ENCODE assay signal across 22 mouse cellular contexts in genomic region chr2:73304506-73304905, GRCm38 (mm10). TPM values are rescaled to one million over a fixed set of nuclear protein-coding genes. Genes with fewer than 3 reads are reported as not detected.
DNase-seq lines count a peak whose midpoint lies in the region; ATAC-seq and TF ChIP-seq lines count a peak whose summit lies in the region.
"Had no signal": no experiment of that assay in that cellular context is flagged by ENCODE, and none has a peak within 500 bp of the region (broad histone marks: within the 10 kb centered on the region; RNA-seq: fewer than 3 reads in every experiment).

No protein-coding gene starts in this region.

- no peak overlapping the region for H3K4me3 ChIP-seq in kidney, adult 2 months (ENCODE audit: insufficient read depth, low read depth, low read length)
- no peak overlapping the region for H3K4me3 ChIP-seq in kidney, embryonic 15.5 days (replicated peaks)
- no peak overlapping the region for H3K4me3 ChIP-seq in liver, embryonic 13.5 days (replicated peaks)
- H3K4me3 ChIP-seq in liver, embryonic 11.5 days (ENCODE audit: low read depth, low read length): no peak overlapping the region

- no peaks in the 10 kb centered on the region for H3K9me3 ChIP-seq in kidney, embryonic 15.5 days (replicated peaks)
- H3K9me3 ChIP-seq in liver, embryonic 13.5 days (replicated peaks): no peaks in the 10 kb centered on the region
- no peaks in the 10 kb centered on the region for H3K9me3 ChIP-seq in liver, embryonic 11.5 days (ENCODE audit: control insufficient read depth, low read length)
- H3K9me3 ChIP-seq: G1E had no signal

- no peak for TF ChIP-seq CTCF in kidney, adult 2 months (conservative IDR thresholded peaks at IDR 0.05; ENCODE audit: insufficient read depth, insufficient read length, low read depth, low read length)

- peak; percentile 48 for DNase-seq in kidney, adult 2 months
- no peak for DNase-seq in kidney, postnatal 4 days
- DNase-seq in kidney, adult 9 months: peak; percentile 57
- no peak for DNase-seq in kidney, postnatal 10 days
- DNase-seq in kidney, postnatal 36 days: peak; percentile 34 to 57
- DNase-seq in liver, embryonic 13.5 days: no peak
- no peak for DNase-seq in liver, embryonic 11.5 days (ENCODE audit: low spot score)
- DNase-seq: adrenal gland, adult 2 months; adrenal gland, adult 8-10 months; adrenal gland, postnatal 10 days; adrenal gland, postnatal 14 days; adrenal gland, postnatal 25 days; adrenal gland, postnatal 36 days; B cell, adult 2 months; cerebellum, adult 11 months; cerebellum, adult 11-12 months had no signal

- no peak overlapping the region for H3K4me2 ChIP-seq in kidney, embryonic 15.5 days
- H3K4me2 ChIP-seq in liver, embryonic 13.5 days: no peak overlapping the region
- H3K4me2 ChIP-seq in liver, embryonic 11.5 days: no peak overlapping the region

- no peak for TF ChIP-seq POLR2A in kidney, adult 2 months (IDR thresholded peaks at IDR 0.05; ENCODE audit: low read depth, low read length)

- H3K4me1 ChIP-seq in kidney, adult 2 months (ENCODE audit: control insufficient read depth, insufficient read depth, low read length): no peaks in the 10 kb centered on the region
- H3K4me1 ChIP-seq in kidney, embryonic 15.5 days: no peaks in the 10 kb centered on the region
- H3K4me1 ChIP-seq in liver, embryonic 13.5 days (replicated peaks): peaks cover 32% of the 10 kb centered on the region
- H3K4me1 ChIP-seq in liver, embryonic 11.5 days (replicated peaks; ENCODE audit: control insufficient read depth, insufficient read depth, low read length): peaks cover 10% of the 10 kb centered on the region

- ATAC-seq in kidney, embryonic 15.5 days (replicated peaks; ENCODE audit: low FRiP score): no peak
- no peak for ATAC-seq in liver, embryonic 13.5 days (ENCODE audit: low read depth)
- ATAC-seq in liver, embryonic 11.5 days (replicated peaks; ENCODE audit: low FRiP score): no peak
- ATAC-seq: activated CD4-positive, CD25-positive, alpha-beta regulatory T cell, adult 4 months; CD4-positive, CD25-positive, alpha-beta regulatory T cell, adult 4 months; Patski had no signal

- H3K9ac ChIP-seq in kidney, embryonic 15.5 days: no peak overlapping the region
- no peak overlapping the region for H3K9ac ChIP-seq in liver, embryonic 13.5 days
- H3K9ac ChIP-seq in liver, embryonic 11.5 days (ENCODE audit: low read depth, low read length): no peak overlapping the region

- WGBS in kidney, adult 2 months: 80% methylated on average over 5 of the region's 5 CpGs
- 90% methylated on average over 5 of the region's 5 CpGs for WGBS in kidney, embryonic 15.5 days
- WGBS in liver, embryonic 13.5 days (ENCODE audit: insufficient replicate concordance): 88% methylated on average over 5 of the region's 5 CpGs
- WGBS in liver, embryonic 11.5 days: 88% methylated on average over 5 of the region's 5 CpGs

- H3K27ac ChIP-seq in kidney, adult 2 months (ENCODE audit: insufficient read depth, low read depth, low read length): no peak overlapping the region
- no peak overlapping the region for H3K27ac ChIP-seq in kidney, embryonic 15.5 days
- peak overlapping the region; percentile 24; the same call in 1 of the 2 replicates for H3K27ac ChIP-seq in liver, embryonic 13.5 days
- H3K27ac ChIP-seq in liver, embryonic 11.5 days (ENCODE audit: low read depth, low read length): no peak overlapping the region

- no peaks in the 10 kb centered on the region for H3K27me3 ChIP-seq in kidney, adult 2 months (replicated peaks; ENCODE audit: control insufficient read depth, insufficient read depth, low read length)
- H3K27me3 ChIP-seq in kidney, embryonic 15.5 days: no peaks in the 10 kb centered on the region
- no peaks in the 10 kb centered on the region for H3K27me3 ChIP-seq in liver, embryonic 13.5 days
- H3K27me3 ChIP-seq in liver, embryonic 11.5 days (replicated peaks; ENCODE audit: control insufficient read depth, insufficient read depth, low read length): no peaks in the 10 kb centered on the region
- H3K27me3 ChIP-seq: CH12.LX, Patski had no signal

- H3K36me3 ChIP-seq in kidney, adult 2 months (ENCODE audit: control insufficient read depth, insufficient read depth, low read length): peaks cover 7% of the 10 kb centered on the region
- peaks cover 76% of the 10 kb centered on the region for H3K36me3 ChIP-seq in kidney, embryonic 15.5 days
- H3K36me3 ChIP-seq in liver, embryonic 13.5 days: peaks cover 78% of the 10 kb centered on the region
- peaks cover 20% of the 10 kb centered on the region for H3K36me3 ChIP-seq in liver, embryonic 11.5 days (ENCODE audit: control insufficient read depth, insufficient read depth, low read length)

RNA-seq across cellular contexts. Expression of gene Scrn3, which starts 7.9 kb away (rescaled TPM):
- polyA plus RNA-seq in kidney, adult 2 months (2012; rRNA removed): 14.7 and 18.1 TPM in 2 replicates
- 18.5 TPM in 2 replicates for polyA plus RNA-seq in kidney, embryonic 15.5 days (2015; fragmentation: Nextera tagmentation; extraction: Ambion mirVana)
- polyA plus RNA-seq in liver, embryonic 13.5 days (2015; fragmentation: Nextera tagmentation; extraction: Ambion mirVana): 26.3 and 30.4 TPM in 2 replicates
- 27.6 and 31.6 TPM in 2 replicates for polyA plus RNA-seq in liver, embryonic 11.5 days (2014; fragmentation: Nextera tagmentation; extraction: Ambion mirVana)

RNA-seq across cellular contexts. Expression of gene Cir1, which starts 8.0 kb away (rescaled TPM):
- polyA plus RNA-seq in kidney, adult 2 months (2012; rRNA removed): 3.8 and 5.5 TPM in 2 replicates
- 24.5 and 25.8 TPM in 2 replicates for polyA plus RNA-seq in kidney, embryonic 15.5 days (2015; fragmentation: Nextera tagmentation; extraction: Ambion mirVana)
- polyA plus RNA-seq in liver, embryonic 13.5 days (2015; fragmentation: Nextera tagmentation; extraction: Ambion mirVana): 21.3 and 23.9 TPM in 2 replicates
- 22.1 and 22.6 TPM in 2 replicates for polyA plus RNA-seq in liver, embryonic 11.5 days (2014; fragmentation: Nextera tagmentation; extraction: Ambion mirVana)

RNA-seq across cellular contexts. Expression of gene Sp9, which starts 32.8 kb away (rescaled TPM):
- polyA plus RNA-seq in kidney, adult 2 months (2012; rRNA removed): not detected in 2 replicates
- polyA plus RNA-seq in kidney, embryonic 15.5 days (2015; fragmentation: Nextera tagmentation; extraction: Ambion mirVana): 0.06 TPM in 1 of 2 replicates, not detected in the other
- polyA plus RNA-seq in liver, embryonic 13.5 days (2015; fragmentation: Nextera tagmentation; extraction: Ambion mirVana): not detected in 2 replicates
- polyA plus RNA-seq in liver, embryonic 11.5 days (2014; fragmentation: Nextera tagmentation; extraction: Ambion mirVana): 0.05 TPM in 1 of 2 replicates, not detected in the other
- polyA plus RNA-seq: activated CD4-positive, CD25-positive, alpha-beta regulatory T cell, adult 4 months; adrenal gland, adult 2 months; CD4-positive, CD25-positive, alpha-beta regulatory T cell, adult 4 months; Patski had no signal

Comparison
In these comparisons a context has a peak if more than half of its experiments do, and no peak if none do; other contexts are left out.
1. DNase-seq: peak in kidney, adult 2 months (single experiment), kidney, adult 9 months (single experiment) and kidney, postnatal 36 days (2 of 2); none in kidney, postnatal 4 days (0 of 2), kidney, postnatal 10 days (single experiment), liver, embryonic 13.5 days (single experiment) and liver, embryonic 11.5 days (single experiment).